Mouse (Mus musculus): ENCODE measurements around the gene Tox4.

DNA sequence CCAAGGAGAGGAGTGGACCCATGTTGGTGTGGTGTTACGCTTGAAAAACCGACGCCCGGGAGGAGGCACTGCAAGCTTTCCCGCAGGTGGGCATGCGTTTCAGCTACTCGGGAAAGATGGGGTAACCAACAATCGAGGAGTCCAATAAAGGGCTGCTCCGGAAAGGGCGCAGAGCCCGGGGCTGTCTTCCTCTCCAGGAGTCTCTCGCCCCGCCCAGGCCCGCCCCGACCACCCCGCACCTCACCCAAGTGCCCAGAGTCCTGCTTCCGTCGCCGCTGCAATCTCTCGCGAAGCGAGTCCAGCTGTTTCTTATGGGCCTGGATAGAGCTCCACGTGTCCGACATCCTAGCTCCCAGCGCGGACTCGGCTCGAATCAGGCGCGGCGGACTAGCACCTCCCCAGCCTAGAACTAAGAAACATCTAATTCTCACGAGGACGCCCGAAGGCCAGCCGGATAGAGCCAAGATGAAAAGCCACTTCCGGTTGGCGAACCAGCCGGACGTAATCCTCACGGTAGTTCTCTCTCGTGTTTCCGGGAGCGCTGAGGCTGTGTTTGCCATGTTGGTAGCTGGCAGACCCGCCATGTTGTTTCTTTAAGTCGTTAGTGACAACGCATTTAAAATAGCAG lies 25.8 kb downstream of the Tox4 start, which contains the start of gene Mettl3:
- no peak for TF ChIP-seq CTCF (IDR thresholded peaks at IDR 0.05; ENCODE audit: control insufficient read depth, insufficient read depth, low read length)
- TF ChIP-seq POLR2A (IDR thresholded peaks at IDR 0.05; ENCODE audit: borderline replicate concordance, control insufficient read depth, low read depth, low read length), result peak; percentile 38; the same call in 1 of the 2 replicates
